Mouse (Mus musculus) heart, embryonic 16.5 days (tissue): Measurements from ENCODE around the gene S100z. TPM values are rescaled to one million over a fixed set of nuclear protein-coding genes. Genes with fewer than 3 reads are reported as not detected.

Experiments used
- ATAC-seq: fragments of 200-750 bp; cut with Nextera tagmentation; replicated peaks from 2 replicates; pipeline ENCODE4 v1.8.0; 2017; ENCODE audit warnings: moderate number of reproducible peaks; ENCODE audit not compliant: insufficient read depth, low FRiP score; ENCODE audit errors: extremely low read depth
- H3K27ac ChIP-seq: fragments of 300-500 bp; sonication (generic); 2 replicates; pipeline ENCODE4 v1.5.1; 2014; ENCODE audit warnings: mild to moderate bottlenecking, low read length, control low read depth, moderate library complexity
- H3K27me3 ChIP-seq: fragments of 300-500 bp; sonication (generic); 2 replicates; pipeline ENCODE4 v1.6.1; 2014; ENCODE audit warnings: low read length, mixed read lengths; ENCODE audit not compliant: control insufficient read depth, insufficient read depth
- H3K36me3 ChIP-seq: fragments of 300-500 bp; sonication (generic); 2 replicates; pipeline ENCODE4 v1.6.1; 2014; ENCODE audit not compliant: control insufficient read depth, insufficient read depth
- H3K4me1 ChIP-seq: fragments of 300-500 bp; sonication (generic); 2 replicates; pipeline ENCODE4 v1.6.1; 2014; ENCODE audit warnings: low read length, mixed read lengths; ENCODE audit not compliant: control insufficient read depth, insufficient read depth
- H3K4me2 ChIP-seq: fragments of 300-500 bp; sonication (generic); 2 replicates; pipeline ENCODE4 v1.6.1; 2014; ENCODE audit warnings: low read depth, mild to moderate bottlenecking, control low read depth, low read length
- H3K4me3 ChIP-seq: fragments of 300-500 bp; sonication (generic); 2 replicates; pipeline ENCODE4 v1.5.1; 2014; ENCODE audit warnings: mild to moderate bottlenecking, control low read depth, low read length
- H3K9ac ChIP-seq: fragments of 300-500 bp; sonication (generic); 2 replicates; pipeline ENCODE4 v1.6.1; 2014; ENCODE audit warnings: low read length, control low read depth
- H3K9me3 ChIP-seq: fragments of 300-500 bp; sonication (generic); replicated peaks from 2 replicates; pipeline ENCODE4 v1.6.1; 2016; ENCODE audit warnings: low read length; ENCODE audit not compliant: control insufficient read depth
- WGBS: fragments of 180-500 bp; shearing (Covaris S2); extraction: QIAGEN DNeasy Blood & Tissue Kit; methylation state at CpG from one replicate; pipeline ENCODE4 v1.1.7; 2014; 5-methylcytosine and 5-hydroxymethylcytosine counted together
- polyA plus RNA-seq: library from polyadenylated mRNA; unstranded; fragments of >200 nt; fragmentation: Nextera tagmentation; extraction: Ambion mirVana; gene quantifications from 2 replicates; pipeline ENCODE4 v1.2.1, GENCODE M21; 2015

Gene S100z
- polyA plus RNA-seq, 1 experiment from 2014 or later = not detected

GRCm38 (mm10) chr13:95503279-95503917 is 24.9 kb upstream of the S100z start:
- no peaks in the 10 kb centered on the region for H3K9me3 ChIP-seq
- H3K27ac ChIP-seq = no peak overlapping the region
- 79% methylated on average over 8 of the region's 8 CpGs for WGBS
- no peak overlapping the region for H3K4me3 ChIP-seq
- ATAC-seq = no peak
- no peaks in the 10 kb centered on the region for H3K4me1 ChIP-seq
- no peaks in the 10 kb centered on the region for H3K36me3 ChIP-seq
- no peak overlapping the region for H3K4me2 ChIP-seq
- no peaks in the 10 kb centered on the region for H3K27me3 ChIP-seq
- H3K9ac ChIP-seq = no peak overlapping the region

- H3K4me3 ChIP-seq = no peak overlapping the region
- WGBS = 88% methylated on average over 3 of the region's 3 CpGs
Observed at GRCm38 (mm10) chr13:95496601-95497000, 18.1 kb upstream of the S100z start.

GRCm38 (mm10) chr13:95494812-95495211 is 16.3 kb upstream of the S100z start:
- H3K9ac ChIP-seq = no peak overlapping the region
- 62% methylated on average over 8 of the region's 8 CpGs for WGBS
- peaks cover 3% of the 10 kb centered on the region; the same call in 1 of the 2 replicates for H3K4me1 ChIP-seq

More at GRCm38 (mm10) chr13:95496601-95497000, 18.1 kb upstream of the S100z start:
- Histone ChIP-seq H3K27me3 (no peaks in the 10 kb centered on the region), H3K4me1 (peaks cover 3% of the 10 kb centered on the region; the same call in 1 of the 2 replicates), H3K4me2 (no peak overlapping the region), H3K9ac (no peak overlapping the region), H3K27ac (no peak overlapping the region), H3K9me3 (no peaks in the 10 kb centered on the region), H3K36me3 (no peaks in the 10 kb centered on the region)
- no peak for ATAC-seq

GRCm38 (mm10) chr13:95493296-95493695 is 14.8 kb upstream of the S100z start:
- no peak for ATAC-seq
- Histone ChIP-seq H3K4me2 (no peak overlapping the region), H3K9me3 (no peaks in the 10 kb centered on the region), H3K27me3 (no peaks in the 10 kb centered on the region), H3K36me3 (no peaks in the 10 kb centered on the region), H3K27ac (no peak overlapping the region), H3K4me1 (peaks cover 3% of the 10 kb centered on the region; the same call in 1 of the 2 replicates), H3K4me3 (no peak overlapping the region), H3K9ac (no peak overlapping the region)
- WGBS = 64% methylated on average over 5 of the region's 5 CpGs

More at GRCm38 (mm10) chr13:95494812-95495211, 16.3 kb upstream of the S100z start:
- Histone ChIP-seq H3K27me3 (no peaks in the 10 kb centered on the region), H3K36me3 (no peaks in the 10 kb centered on the region), H3K27ac (no peak overlapping the region), H3K4me2 (no peak overlapping the region), H3K4me3 (no peak overlapping the region), H3K9me3 (no peaks in the 10 kb centered on the region)
- no peak for ATAC-seq

- ATAC-seq = no peak
- Histone ChIP-seq H3K4me3 (no peak overlapping the region), H3K27ac (no peak overlapping the region), H3K4me2 (no peak overlapping the region), H3K27me3 (no peaks in the 10 kb centered on the region), H3K9ac (no peak overlapping the region), H3K4me1 (peaks cover 3% of the 10 kb centered on the region; the same call in 1 of the 2 replicates), H3K9me3 (no peaks in the 10 kb centered on the region), H3K36me3 (no peaks in the 10 kb centered on the region)
- WGBS = 63% methylated on average over 11 of the region's 11 CpGs
Observed at GRCm38 (mm10) chr13:95491327-95491726, 12.8 kb upstream of the S100z start.

GRCm38 (mm10) chr13:95484664-95485063 is 6.1 kb upstream of the S100z start:
- Histone ChIP-seq H3K4me2 (no peak overlapping the region), H3K27me3 (no peaks in the 10 kb centered on the region; the same call in 1 of the 2 replicates), H3K36me3 (no peaks in the 10 kb centered on the region), H3K4me3 (no peak overlapping the region), H3K9ac (no peak overlapping the region), H3K4me1 (peaks cover 4% of the 10 kb centered on the region; the same call in 1 of the 2 replicates), H3K9me3 (no peaks in the 10 kb centered on the region), H3K27ac (no peak overlapping the region)
- 16% methylated on average over 5 of the region's 5 CpGs for WGBS
- no peak for ATAC-seq

- no peak overlapping the region for H3K4me2 ChIP-seq
- WGBS = 9% methylated on average over 4 of the region's 4 CpGs
- no peaks in the 10 kb centered on the region; the same call in 1 of the 2 replicates for H3K27me3 ChIP-seq
- H3K4me1 ChIP-seq = peaks cover 4% of the 10 kb centered on the region; the same call in 1 of the 2 replicates
- no peaks in the 10 kb centered on the region for H3K36me3 ChIP-seq
- no peaks in the 10 kb centered on the region for H3K9me3 ChIP-seq
- no peak overlapping the region for H3K27ac ChIP-seq
- H3K4me3 ChIP-seq = no peak overlapping the region
- ATAC-seq = no peak
- H3K9ac ChIP-seq = no peak overlapping the region
Observed at GRCm38 (mm10) chr13:95481428-95481827, 2.9 kb upstream of the S100z start.

- Histone ChIP-seq H3K27me3 (no peaks in the 10 kb centered on the region; the same call in 1 of the 2 replicates), H3K36me3 (no peaks in the 10 kb centered on the region), H3K4me2 (no peak overlapping the region), H3K4me1 (peaks cover 4% of the 10 kb centered on the region; the same call in 1 of the 2 replicates), H3K4me3 (no peak overlapping the region), H3K9ac (no peak overlapping the region), H3K27ac (no peak overlapping the region), H3K9me3 (no peaks in the 10 kb centered on the region)
- ATAC-seq = no peak
- WGBS = 78% methylated on average over 6 of the region's 6 CpGs
Observed at GRCm38 (mm10) chr13:95477173-95477572, 1.3 kb downstream of the S100z start.

GRCm38 (mm10) chr13:95475124-95475523 is 3.4 kb downstream of the S100z start:
- Histone ChIP-seq H3K4me1 (peaks cover 4% of the 10 kb centered on the region; the same call in 1 of the 2 replicates), H3K4me2 (no peak overlapping the region), H3K36me3 (no peaks in the 10 kb centered on the region), H3K4me3 (no peak overlapping the region), H3K9me3 (0 out of 2 replicates have a peak, but pooled peaks cover 2% of the 10 kb centered on the region), H3K9ac (no peak overlapping the region), H3K27ac (no peak overlapping the region), H3K27me3 (no peaks in the 10 kb centered on the region)
- 17% methylated on average over 7 of the region's 7 CpGs for WGBS
- no peak for ATAC-seq
